Mouse (Mus musculus) skeletal muscle tissue, adult 2 months (tissue): ENCODE measurements around the gene Fga.

Experiments used
- DNase-seq: peaks from one replicate; pipeline ENCODE4 v3.0.0-alpha.2; 2012; ENCODE audit warnings: low read depth, low spot score

Fga gene

GRCm38 (mm10) chr3:83025475-83026301, at the start of gene Fga:
Gene Fga (plus strand): TSS chr3:83026076.
- no peak for DNase-seq

GRCm38 (mm10) chr3:82980818-82981217, 45.1 kb upstream of the Fga start:
- DNase-seq: peak; percentile 50

- no peak for DNase-seq
Observed at GRCm38 (mm10) chr3:82981861-82982260, 44.0 kb upstream of the Fga start.

- DNase-seq: no peak
Observed at GRCm38 (mm10) chr3:82984840-82985239, 41.0 kb upstream of the Fga start.

GRCm38 (mm10) chr3:82991963-82992362, 33.9 kb upstream of the Fga start:
- no peak for DNase-seq

- DNase-seq: no peak
Observed at GRCm38 (mm10) chr3:82992956-82993355, 32.9 kb upstream of the Fga start.

- DNase-seq: no peak
Observed at GRCm38 (mm10) chr3:82995368-82995767, 30.5 kb upstream of the Fga start.

- no peak for DNase-seq
Observed at GRCm38 (mm10) chr3:82996656-82997055, 29.2 kb upstream of the Fga start.

GRCm38 (mm10) chr3:82998772-82999463, 27.0 kb upstream of the Fga start:
- DNase-seq: peak; percentile 46

GRCm38 (mm10) chr3:82999995-83000394, 25.9 kb upstream of the Fga start:
- DNase-seq: no peak

- DNase-seq: peak; percentile 8
Observed at GRCm38 (mm10) chr3:83002191-83002590, 23.7 kb upstream of the Fga start.

GRCm38 (mm10) chr3:83003068-83003467, 22.8 kb upstream of the Fga start:
- DNase-seq: no peak

- DNase-seq: no peak
Observed at GRCm38 (mm10) chr3:83004801-83005200, 21.1 kb upstream of the Fga start.

GRCm38 (mm10) chr3:83007557-83007956, 18.3 kb upstream of the Fga start, which contains the start of gene Fgg:
Gene Fgg (plus strand): TSS chr3:83007724.
- DNase-seq: no peak

- DNase-seq: no peak
Observed at GRCm38 (mm10) chr3:83010291-83010690, 15.6 kb upstream of the Fga start.

- DNase-seq: no peak
Observed at GRCm38 (mm10) chr3:83011136-83011535, 14.7 kb upstream of the Fga start.

GRCm38 (mm10) chr3:83011565-83011964, 14.3 kb upstream of the Fga start:
- DNase-seq: no peak

GRCm38 (mm10) chr3:83012636-83013035, 13.2 kb upstream of the Fga start:
- no peak for DNase-seq

GRCm38 (mm10) chr3:83013951-83014350, 11.9 kb upstream of the Fga start:
- DNase-seq: no peak

- no peak for DNase-seq
Observed at GRCm38 (mm10) chr3:83016236-83016635, 9.6 kb upstream of the Fga start.

GRCm38 (mm10) chr3:83020387-83020786, 5.5 kb upstream of the Fga start:
- DNase-seq: no peak

GRCm38 (mm10) chr3:83021176-83021575, 4.7 kb upstream of the Fga start:
- no peak for DNase-seq

GRCm38 (mm10) chr3:83025036-83025435, 840 bp upstream of the Fga start:
- no peak for DNase-seq
